Mouse (Mus musculus) neural tube, embryonic 13.5 days (tissue): Measurements from ENCODE around the gene Grwd1. TPM values are rescaled to one million over a fixed set of nuclear protein-coding genes. Genes with fewer than 3 reads are reported as not detected.

Source experiments
- ATAC-seq: fragments of 200-750 bp; cut with Nextera tagmentation; 2 replicates; pipeline ENCODE4 v1.8.0; 2017; ENCODE audit warnings: low read depth, mild to moderate bottlenecking, moderate TSS enrichment, moderate library complexity
- H3K27ac ChIP-seq: fragments of 300-500 bp; sonication (generic); replicated peaks from 2 replicates; pipeline ENCODE4 v1.5.1; 2015; ENCODE audit warnings: moderate library complexity, mild to moderate bottlenecking, inconsistent platforms
- H3K27me3 ChIP-seq: fragments of 300-500 bp; sonication (generic); 2 replicates; pipeline ENCODE4 v1.6.1; 2015; ENCODE audit warnings: mild to moderate bottlenecking, inconsistent platforms
- H3K36me3 ChIP-seq: fragments of 300-500 bp; sonication (generic); 2 replicates; pipeline ENCODE4 v1.6.1; 2015; ENCODE audit warnings: mild to moderate bottlenecking, inconsistent platforms
- H3K4me1 ChIP-seq: fragments of 300-500 bp; sonication (generic); replicated peaks from 2 replicates; pipeline ENCODE4 v1.6.1; 2015; ENCODE audit warnings: inconsistent platforms
- H3K4me2 ChIP-seq: fragments of 300-500 bp; sonication (generic); 2 replicates; pipeline ENCODE4 v1.6.1; 2015; ENCODE audit warnings: inconsistent platforms, mild to moderate bottlenecking, moderate library complexity
- H3K4me3 ChIP-seq: fragments of 300-500 bp; sonication (generic); 2 replicates; pipeline ENCODE4 v1.5.1; 2015; ENCODE audit warnings: mild to moderate bottlenecking, inconsistent platforms
- H3K9ac ChIP-seq: fragments of 300-500 bp; sonication (generic); 2 replicates; pipeline ENCODE4 v1.6.1; 2015; ENCODE audit warnings: moderate library complexity, mild to moderate bottlenecking, inconsistent platforms
- H3K9me3 ChIP-seq: fragments of 300-500 bp; sonication (generic); 2 replicates; pipeline ENCODE4 v1.6.1; 2016; ENCODE audit warnings: inconsistent platforms
- WGBS: fragments of 180-500 bp; shearing (Covaris S2); methylation state at CpG from one replicate; pipeline ENCODE4 v1.1.7; 2015; 5-methylcytosine and 5-hydroxymethylcytosine counted together
- polyA plus RNA-seq: library from polyadenylated mRNA; unstranded; fragments of >200 nt; fragmentation: Nextera tagmentation; extraction: Ambion mirVana; gene quantifications from 2 replicates; pipeline ENCODE4 v1.2.1, GENCODE M21; 2015

Grwd1 gene
- polyA plus RNA-seq, 1 experiment from 2014 or later = 34.6 TPM

DNA sequence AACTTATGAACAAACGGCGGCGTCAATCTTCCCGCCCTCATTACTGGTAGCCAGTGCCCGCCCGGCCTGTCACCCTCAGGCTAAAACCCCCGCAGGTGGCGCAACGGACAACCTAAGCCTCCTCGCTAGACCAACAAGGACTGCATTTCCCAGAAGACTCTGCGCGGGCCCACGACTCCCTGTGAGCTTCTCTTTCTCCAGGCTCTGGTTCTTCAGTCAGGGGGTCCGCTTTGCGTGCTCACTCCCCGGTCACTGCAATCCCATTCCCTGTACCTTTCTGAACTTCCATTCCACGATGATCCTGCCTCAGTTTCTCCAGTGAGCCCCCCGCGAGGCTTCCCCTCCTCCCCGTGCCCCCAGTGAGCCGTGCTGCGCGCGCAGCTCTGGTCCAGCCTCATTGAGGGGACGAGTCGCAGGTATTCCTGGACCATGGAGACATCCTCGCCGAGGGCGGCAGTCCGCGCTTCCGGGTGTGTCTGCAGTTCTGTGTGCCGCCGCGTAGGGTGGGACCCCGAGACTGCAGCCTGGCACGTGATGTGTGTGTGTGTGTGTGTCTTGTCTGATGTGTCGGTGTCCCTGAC lies 47.1 kb downstream of the Grwd1 start, which contains the start of gene Lmtk3:
TSS of gene Lmtk3 (plus strand) at position 228 of the 581 bp plus-strand sequence.
- Histone ChIP-seq H3K36me3 (peaks cover 15% of the 10 kb centered on the region), H3K9me3 (no peaks in the 10 kb centered on the region), H3K4me3 (peak within 1 kb of the TSS; percentile 83), H3K27me3 (peaks cover 6% of the 10 kb centered on the region), H3K4me2 (peak within 1 kb of the TSS; percentile 92), H3K27ac (peak within 1 kb of the TSS; percentile 98), H3K4me1 (peaks cover 52% of the 10 kb centered on the region), H3K9ac (peak within 1 kb of the TSS; percentile 97)
- ATAC-seq = peak; percentile 38
- WGBS = under 1% methylated on average over 38 of the region's 38 CpGs

- ATAC-seq = no peak
- WGBS = 77% methylated on average over 4 of the region's 4 CpGs
- peaks cover 2% of the 10 kb centered on the region; the same call in 1 of the 2 replicates for H3K36me3 ChIP-seq
- no peak overlapping the region for H3K4me2 ChIP-seq
- H3K27ac ChIP-seq = no peak overlapping the region
- no peaks in the 10 kb centered on the region for H3K9me3 ChIP-seq
- no peak overlapping the region for H3K4me3 ChIP-seq
- peaks cover 10% of the 10 kb centered on the region for H3K27me3 ChIP-seq
- peaks cover 39% of the 10 kb centered on the region for H3K4me1 ChIP-seq
- no peak overlapping the region for H3K9ac ChIP-seq
Observed at GRCm38 (mm10) chr7:45782271-45782670, 48.5 kb downstream of the Grwd1 start.

DNA sequence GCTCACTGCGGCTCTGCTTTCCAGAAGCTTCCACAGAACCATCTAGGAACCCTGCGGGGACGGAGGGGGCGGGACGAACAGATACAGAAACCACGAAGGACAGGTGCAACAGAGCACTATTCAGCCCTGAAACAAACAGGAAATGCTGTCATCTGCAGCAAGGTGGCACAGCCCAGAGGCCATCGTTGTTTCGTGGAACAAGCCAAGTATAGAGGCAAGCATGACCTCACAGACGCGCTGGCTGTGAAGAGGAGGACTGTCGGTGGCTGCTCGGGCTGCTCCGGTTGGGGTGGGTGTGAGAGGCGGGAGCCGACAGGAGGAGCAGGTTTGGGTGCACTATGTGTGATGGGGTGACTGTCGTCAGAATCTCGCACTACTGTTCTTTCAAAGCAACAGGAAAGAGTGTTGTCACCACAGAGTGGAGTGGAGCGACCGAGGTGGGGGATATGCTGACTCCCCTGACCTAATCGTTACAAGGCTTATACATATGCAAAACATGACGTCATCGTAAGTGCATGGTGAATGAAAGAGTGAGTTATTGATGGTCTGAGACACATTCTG lies 51.6 kb downstream of the Grwd1 start:
- peak overlapping the region; percentile 24 for H3K4me2 ChIP-seq
- H3K4me3 ChIP-seq = no peak overlapping the region
- no peaks in the 10 kb centered on the region for H3K36me3 ChIP-seq
- 23% methylated on average over 22 of the region's 22 CpGs for WGBS
- H3K27me3 ChIP-seq = peaks cover 14% of the 10 kb centered on the region
- peaks cover 17% of the 10 kb centered on the region for H3K4me1 ChIP-seq
- H3K9me3 ChIP-seq = no peaks in the 10 kb centered on the region
- no peak overlapping the region for H3K27ac ChIP-seq
- peak overlapping the region; percentile 22; the same call in 1 of the 2 replicates for H3K9ac ChIP-seq
- ATAC-seq = no peak

DNA sequence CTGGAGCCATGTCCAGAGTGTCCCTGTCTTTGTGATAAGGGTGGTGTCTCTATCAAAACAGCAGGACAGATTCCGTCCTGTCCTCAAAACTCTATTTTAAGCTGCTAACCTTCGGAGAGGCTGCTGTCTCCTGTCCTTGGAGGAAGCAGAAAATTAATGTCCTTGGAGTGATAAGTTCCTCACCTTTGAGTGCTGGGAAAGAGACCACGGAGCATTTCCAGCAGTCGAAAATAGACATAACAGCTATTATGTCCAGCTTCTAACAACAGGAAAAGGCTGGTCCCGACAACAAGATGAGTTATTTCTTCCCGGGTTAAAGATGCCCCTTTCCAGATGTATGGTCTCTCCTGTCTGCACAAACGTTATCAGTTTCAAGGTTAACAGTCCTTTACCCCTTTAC lies 55.5 kb downstream of the Grwd1 start:
- no peak for ATAC-seq
- H3K9me3 ChIP-seq = no peaks in the 10 kb centered on the region
- H3K4me2 ChIP-seq = no peak overlapping the region
- peaks cover 21% of the 10 kb centered on the region; the same call in 1 of the 2 replicates for H3K27me3 ChIP-seq
- no peaks in the 10 kb centered on the region for H3K36me3 ChIP-seq
- peaks cover 8% of the 10 kb centered on the region; the same call in 1 of the 2 replicates for H3K4me1 ChIP-seq
- no peak overlapping the region for H3K27ac ChIP-seq
- no peak overlapping the region for H3K4me3 ChIP-seq
- H3K9ac ChIP-seq = no peak overlapping the region
- WGBS = 83% methylated on average over 7 of the region's 7 CpGs

Other genes starting within 250 kb of the Grwd1 start
- gene Fgf21, start 215.5 kb downstream of the Grwd1 start, polyA plus RNA-seq = not detected in 2 replicates
- gene Fut1, start 213.7 kb downstream of the Grwd1 start, polyA plus RNA-seq = not detected in 2 replicates
- 0.10 TPM in 1 of 2 replicates, not detected in the other for gene Izumo1, start 209.1 kb downstream of the Grwd1 start, polyA plus RNA-seq
- gene Rasip1, start 203.5 kb downstream of the Grwd1 start, polyA plus RNA-seq = 13.1 TPM in 2 replicates
- 3.1 and 3.4 TPM in 2 replicates for gene Mamstr, start 191.0 kb downstream of the Grwd1 start, polyA plus RNA-seq
- 0.15 TPM in 1 of 2 replicates, not detected in the other for gene Fut2, start 164.6 kb downstream of the Grwd1 start, polyA plus RNA-seq
- 1.9 and 2.6 TPM in 2 replicates for gene Ntn5, start 146.9 kb downstream of the Grwd1 start, polyA plus RNA-seq
- gene Sec1, start 136.5 kb downstream of the Grwd1 start, polyA plus RNA-seq = 0.52 and 0.93 TPM in 2 replicates
- 44.5 and 46.0 TPM in 2 replicates for gene Car11, start 131.1 kb downstream of the Grwd1 start, polyA plus RNA-seq
- gene Dbp, start 125.9 kb downstream of the Grwd1 start, polyA plus RNA-seq = 3.1 and 4.1 TPM in 2 replicates
- 570 and 614 TPM in 2 replicates for gene Rpl18, start 115.5 kb downstream of the Grwd1 start, polyA plus RNA-seq
- 25.1 and 26.3 TPM in 2 replicates for gene Sphk2, start 112.9 kb downstream of the Grwd1 start, polyA plus RNA-seq
- gene Fam83e, start 109.7 kb downstream of the Grwd1 start, polyA plus RNA-seq = 0.39 and 0.55 TPM in 2 replicates
- not detected in 2 replicates for gene Spaca4, start 105.1 kb downstream of the Grwd1 start, polyA plus RNA-seq
- gene Lmtk3, start 47.2 kb downstream of the Grwd1 start, polyA plus RNA-seq = 17.2 and 17.4 TPM in 2 replicates
- gene Sult2b1, start 46.3 kb downstream of the Grwd1 start, polyA plus RNA-seq = 4.9 and 5.2 TPM in 2 replicates
- gene Cyth2, start 16.4 kb downstream of the Grwd1 start, polyA plus RNA-seq = 292 and 303 TPM in 2 replicates
- gene Kcnj14, start 6.2 kb downstream of the Grwd1 start, polyA plus RNA-seq = 0.85 and 0.93 TPM in 2 replicates
- 41.9 and 44.6 TPM in 2 replicates for gene Kdelr1, start 41.8 kb upstream of the Grwd1 start, polyA plus RNA-seq
- 1.6 and 2.1 TPM in 2 replicates for gene Grin2d, start 47.4 kb upstream of the Grwd1 start, polyA plus RNA-seq
- gene Syngr4, start 65.8 kb upstream of the Grwd1 start, polyA plus RNA-seq = not detected in 2 replicates
- gene Tmem143, start 66.0 kb upstream of the Grwd1 start, polyA plus RNA-seq = 4.7 and 5.1 TPM in 2 replicates
- 47.4 and 51.6 TPM in 2 replicates for gene Emp3, start 90.5 kb upstream of the Grwd1 start, polyA plus RNA-seq
- gene Ccdc114, start 93.1 kb upstream of the Grwd1 start, polyA plus RNA-seq = 3.4 and 3.8 TPM in 2 replicates
- 0.52 and 0.56 TPM in 2 replicates for gene Abcc6, start 199.4 kb upstream of the Grwd1 start, polyA plus RNA-seq
- 36.0 and 38.6 TPM in 2 replicates for gene Nomo1, start 202.8 kb upstream of the Grwd1 start, polyA plus RNA-seq